Mouse (Mus musculus): ENCODE data around the gene Adra1b.

GRCm38 (mm10) chr11:43747233-43748226 is 153.5 kb downstream of the Adra1b start, which contains the start of gene Ttc1:
- no peak for TF ChIP-seq ZNF384 (IDR thresholded peaks at IDR 0.05; ENCODE audit: low read depth, low read length)
- TF ChIP-seq CHD2 (IDR thresholded peaks at IDR 0.05; ENCODE audit: low read depth, low read length) = peak; percentile 43; the same call in 1 of the 2 replicates

Measured in ES-E14 (cell line).